Mouse (Mus musculus) common myeloid progenitor, adult 5-6 weeks (primary cell): ENCODE measurements around the gene Atg16l2. TPM values are rescaled to one million over a fixed set of nuclear protein-coding genes. Genes with fewer than 3 reads are reported as not detected.

Source experiments
- ATAC-seq: replicated peaks from 2 replicates; pipeline ENCODE4 v1.8.0; 2016; ENCODE audit warnings: low read depth, mild to moderate bottlenecking, moderate TSS enrichment, inconsistent platforms; ENCODE audit not compliant: poor library complexity, severe bottlenecking
- total RNA-seq: library from RNA; stranded (forward); fragments of 200-1000, 187-1606 nt; gene quantifications from 2 replicates; pipeline ENCODE4 v1.2.3, GENCODE M21; 2017

Gene Atg16l2
- total RNA-seq, 1 experiment from 2014 or later = 11.3 TPM

GRCm38 (mm10) chr7:101293611-101294010 is 8.4 kb downstream of the Atg16l2 start:
- ATAC-seq = no peak

GRCm38 (mm10) chr7:101293138-101293537 is 8.9 kb downstream of the Atg16l2 start:
- no peak for ATAC-seq

GRCm38 (mm10) chr7:101292696-101293095 is 9.4 kb downstream of the Atg16l2 start:
- ATAC-seq = no peak

GRCm38 (mm10) chr7:101292086-101292485 is 10.0 kb downstream of the Atg16l2 start:
- no peak for ATAC-seq

- no peak for ATAC-seq
Observed at GRCm38 (mm10) chr7:101291641-101292040, 10.4 kb downstream of the Atg16l2 start.

- no peak for ATAC-seq
Observed at GRCm38 (mm10) chr7:101291211-101291610, 10.8 kb downstream of the Atg16l2 start.

- ATAC-seq = no peak
Observed at GRCm38 (mm10) chr7:101290401-101290800, 11.7 kb downstream of the Atg16l2 start.

- peak; percentile 68; the same call in 1 of the 2 replicates for ATAC-seq
Observed at GRCm38 (mm10) chr7:101288436-101288835, 13.6 kb downstream of the Atg16l2 start.

- no peak for ATAC-seq
Observed at GRCm38 (mm10) chr7:101287820-101288219, 14.2 kb downstream of the Atg16l2 start.

- ATAC-seq = no peak
Observed at GRCm38 (mm10) chr7:101286891-101287290, 15.2 kb downstream of the Atg16l2 start.

GRCm38 (mm10) chr7:101284504-101284903 is 17.5 kb downstream of the Atg16l2 start:
- no peak for ATAC-seq

GRCm38 (mm10) chr7:101282721-101283120 is 19.3 kb downstream of the Atg16l2 start:
- no peak for ATAC-seq

GRCm38 (mm10) chr7:101272466-101273160 is 29.4 kb downstream of the Atg16l2 start:
- ATAC-seq = no peak

GRCm38 (mm10) chr7:101271602-101272001 is 30.4 kb downstream of the Atg16l2 start:
- ATAC-seq = no peak

GRCm38 (mm10) chr7:101267457-101268259 is 34.4 kb downstream of the Atg16l2 start:
- 0 out of 2 replicates have a peak, but pooled peaks have one; percentile 15 for ATAC-seq

GRCm38 (mm10) chr7:101263511-101263910 is 38.5 kb downstream of the Atg16l2 start:
- no peak for ATAC-seq

GRCm38 (mm10) chr7:101261941-101262546 is 40.0 kb downstream of the Atg16l2 start:
- ATAC-seq = no peak

GRCm38 (mm10) chr7:101258482-101258881 is 43.6 kb downstream of the Atg16l2 start:
- ATAC-seq = no peak

GRCm38 (mm10) chr7:101253071-101253470 is 49.0 kb downstream of the Atg16l2 start:
- ATAC-seq = no peak

- ATAC-seq = no peak
Observed at GRCm38 (mm10) chr7:101249173-101249572, 52.9 kb downstream of the Atg16l2 start.

GRCm38 (mm10) chr7:101248760-101249159 is 53.3 kb downstream of the Atg16l2 start:
- no peak for ATAC-seq
